Mouse (Mus musculus): ENCODE data around the gene Gm2381.
"Not testable (repeated sequence)": the region's sequence is repeated elsewhere in the genome, so short reads cannot be mapped to it uniquely, and the experiment has no call there.

The Gm2381 gene

GRCm38 (mm10) chr7:42866801-42867458 is at the start of gene Gm2381:
Gene Gm2381 (minus strand): TSS chr7:42867234.
- DNase-seq, result not testable (repeated sequence)

GRCm38 (mm10) chr7:42898067-42898466 is 31.0 kb upstream of the Gm2381 start:
- DNase-seq, result not testable (repeated sequence)

GRCm38 (mm10) chr7:42878090-42878489 is 11.1 kb upstream of the Gm2381 start:
- DNase-seq, result no peak

- not testable (repeated sequence) for DNase-seq
Measured at GRCm38 (mm10) chr7:42838366-42838765, 28.7 kb downstream of the Gm2381 start.

GRCm38 (mm10) chr7:42832221-42832620 is 34.8 kb downstream of the Gm2381 start:
- DNase-seq, result no peak

GRCm38 (mm10) chr7:42793425-42793824 is 73.6 kb downstream of the Gm2381 start, which contains the start of gene Vmn2r62:
Gene Vmn2r62 (minus strand): TSS chr7:42793525.
- not testable (repeated sequence) for DNase-seq

Measured in lung, adult 18-20 months (tissue).